Mouse (Mus musculus) forebrain, embryonic 13.5 days (tissue): Measurements from ENCODE around the gene Gm20671. TPM values are rescaled to one million over a fixed set of nuclear protein-coding genes. Genes with fewer than 3 reads are reported as not detected.
"Not testable (repeated sequence)": the region's sequence is repeated elsewhere in the genome, so short reads cannot be mapped to it uniquely, and the experiment has no call there.

Experiments used
- ATAC-seq: fragments of 200-750 bp; cut with Nextera tagmentation; 2 replicates; pipeline ENCODE4 v1.8.0; 2017
- H3K27ac ChIP-seq: fragments of 300-500 bp; sonication (generic); 2 replicates; pipeline ENCODE4 v1.5.1; 2015; ENCODE audit warnings: inconsistent platforms, mild to moderate bottlenecking, moderate library complexity
- H3K27me3 ChIP-seq: fragments of 300-500 bp; sonication (generic); 2 replicates; pipeline ENCODE4 v1.6.1; 2015; ENCODE audit warnings: mild to moderate bottlenecking, inconsistent platforms
- H3K36me3 ChIP-seq: fragments of 300-500 bp; sonication (generic); 2 replicates; pipeline ENCODE4 v1.6.1; 2015; ENCODE audit warnings: mild to moderate bottlenecking, inconsistent platforms; ENCODE audit not compliant: poor library complexity, severe bottlenecking
- H3K4me1 ChIP-seq: fragments of 300-500 bp; sonication (generic); 2 replicates; pipeline ENCODE4 v1.6.1; 2015; ENCODE audit warnings: inconsistent platforms
- H3K4me2 ChIP-seq: fragments of 300-500 bp; sonication (generic); 2 replicates; pipeline ENCODE4 v1.6.1; 2015; ENCODE audit warnings: inconsistent platforms, mild to moderate bottlenecking, moderate library complexity
- H3K4me3 ChIP-seq: fragments of 300-500 bp; sonication (generic); 2 replicates; pipeline ENCODE4 v1.5.1; 2015; ENCODE audit warnings: mild to moderate bottlenecking, inconsistent platforms
- H3K9ac ChIP-seq: fragments of 300-500 bp; sonication (generic); 2 replicates; pipeline ENCODE4 v1.6.1; 2015; ENCODE audit warnings: mild to moderate bottlenecking, inconsistent platforms
- H3K9me3 ChIP-seq: fragments of 300-500 bp; sonication (generic); replicated peaks from 2 replicates; pipeline ENCODE4 v1.6.1; 2016; ENCODE audit warnings: inconsistent platforms
- WGBS: fragments of 180-500 bp; shearing (Covaris S2); methylation state at CpG from one replicate; pipeline ENCODE4 v1.1.7; 2015; 5-methylcytosine and 5-hydroxymethylcytosine counted together
- polyA plus RNA-seq: library from polyadenylated mRNA; unstranded; fragments of >200 nt; fragmentation: Nextera tagmentation; extraction: Ambion mirVana; gene quantifications from 2 replicates; pipeline ENCODE4 v1.2.1, GENCODE M21; 2015

Gm20671 gene
- polyA plus RNA-seq, 1 experiment from 2014 or later, result not detected

DNA sequence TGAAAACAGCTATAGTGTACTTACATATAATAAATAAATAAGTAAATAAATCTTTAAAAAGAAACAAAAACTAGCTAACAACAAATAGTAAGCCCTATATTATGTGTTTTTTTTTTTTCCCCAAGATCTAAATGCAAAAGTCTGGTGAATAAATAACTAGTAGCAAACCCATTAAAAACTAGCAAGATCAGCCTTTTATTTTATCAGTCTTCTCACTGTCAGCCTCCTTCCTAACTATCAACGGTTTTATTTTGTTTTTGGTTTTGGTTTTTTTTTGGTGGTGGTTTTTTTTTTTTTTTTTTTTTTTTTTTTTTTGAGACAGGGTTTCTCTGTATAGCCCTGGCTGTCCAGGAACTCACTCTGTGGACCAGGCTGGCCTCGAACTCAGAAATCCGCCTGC, 22.7 kb upstream of the Gm20671 start:
- H3K27me3 ChIP-seq, H3K27ac ChIP-seq, H3K4me2 ChIP-seq, ATAC-seq, H3K9ac ChIP-seq, H3K9me3 ChIP-seq, H3K4me3 ChIP-seq: not testable (repeated sequence)
- 97% methylated on average over 3 of the region's 3 CpGs for WGBS
- Histone ChIP-seq H3K36me3 (peaks cover 43% of the 10 kb centered on the region), H3K4me1 (peaks cover 31% of the 10 kb centered on the region)

DNA sequence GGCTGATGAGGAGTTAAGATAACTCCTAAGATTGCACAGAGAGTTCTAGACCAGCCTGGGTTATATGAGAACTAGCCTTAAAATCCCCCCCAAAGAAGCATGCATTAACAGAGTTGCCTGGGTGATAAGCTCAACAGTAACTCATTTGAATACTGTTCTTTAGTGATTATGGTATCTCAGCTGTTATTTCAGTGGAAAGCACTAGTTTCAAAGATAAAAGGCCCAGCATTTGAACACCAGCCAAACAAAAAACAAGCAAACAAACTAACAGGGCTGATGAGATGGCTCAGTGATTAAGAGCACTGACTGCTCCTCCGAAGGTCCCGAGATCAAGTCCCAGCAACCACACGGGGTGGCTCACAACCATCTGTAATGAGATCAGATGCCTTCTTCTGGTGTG, 22.3 kb upstream of the Gm20671 start:
- H3K9ac ChIP-seq, result no peak overlapping the region
- no peak for ATAC-seq
- peaks cover 47% of the 10 kb centered on the region for H3K36me3 ChIP-seq
- WGBS, result 96% methylated on average over 3 of the region's 3 CpGs
- no peak overlapping the region for H3K27ac ChIP-seq
- H3K4me3 ChIP-seq, result no peak overlapping the region
- H3K4me1 ChIP-seq, result peaks cover 27% of the 10 kb centered on the region
- H3K4me2 ChIP-seq, result no peak overlapping the region
- no peaks in the 10 kb centered on the region for H3K9me3 ChIP-seq
- H3K27me3 ChIP-seq, result no peaks in the 10 kb centered on the region

DNA sequence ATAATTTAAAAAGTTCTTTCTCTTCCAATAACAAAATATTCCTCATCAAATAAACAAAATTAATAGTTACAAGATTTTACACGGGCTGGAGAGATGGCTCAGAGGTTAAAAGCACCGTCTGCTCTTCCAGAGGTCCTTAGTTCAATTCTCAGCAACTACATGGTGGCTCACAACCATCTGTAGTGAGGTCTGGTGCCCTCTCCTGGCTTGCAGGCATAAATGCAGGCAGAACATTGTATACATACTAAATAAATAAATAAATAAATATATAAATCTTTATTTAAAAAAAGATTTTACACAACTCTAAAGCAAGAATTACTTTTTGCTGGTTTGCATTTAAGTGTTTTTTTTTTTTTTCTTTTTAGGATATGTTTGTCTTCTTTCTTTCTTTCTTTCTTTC, 13.1 kb upstream of the Gm20671 start:
- Histone ChIP-seq H3K36me3 (peaks cover 89% of the 10 kb centered on the region), H3K4me1 (no peaks in the 10 kb centered on the region), H3K4me2 (no peak overlapping the region), H3K9me3 (no peaks in the 10 kb centered on the region), H3K9ac (no peak overlapping the region), H3K27me3 (no peaks in the 10 kb centered on the region), H3K27ac (no peak overlapping the region), H3K4me3 (no peak overlapping the region)
- WGBS, result 93% methylated on average over 2 of the region's 2 CpGs
- no peak for ATAC-seq

DNA sequence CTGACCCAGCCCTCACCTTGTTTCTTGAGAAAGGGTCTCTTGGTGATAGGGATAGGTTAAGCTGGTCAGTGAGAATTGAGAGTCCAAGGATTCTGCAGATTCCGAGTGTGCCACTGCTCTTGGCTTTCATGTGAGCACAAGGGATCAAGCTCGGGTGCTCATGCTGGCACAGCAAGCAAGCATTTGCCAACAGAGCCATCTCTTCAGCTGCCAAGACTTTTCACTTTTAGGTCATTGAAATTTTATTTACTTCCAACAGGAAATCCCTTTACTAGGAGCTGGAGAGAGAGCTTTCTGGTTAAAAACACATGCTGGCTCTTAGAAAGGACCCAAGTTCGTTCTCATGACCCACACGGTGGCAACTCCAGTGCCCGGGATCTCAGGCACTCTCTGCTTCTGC, 10.1 kb upstream of the Gm20671 start:
- Histone ChIP-seq H3K4me1 (no peaks in the 10 kb centered on the region), H3K27ac (no peak overlapping the region), H3K36me3 (peaks cover 85% of the 10 kb centered on the region), H3K4me3 (no peak overlapping the region), H3K9ac (no peak overlapping the region), H3K9me3 (no peaks in the 10 kb centered on the region), H3K27me3 (no peaks in the 10 kb centered on the region), H3K4me2 (no peak overlapping the region)
- 90% methylated on average over 5 of the region's 5 CpGs for WGBS
- ATAC-seq, result no peak

DNA sequence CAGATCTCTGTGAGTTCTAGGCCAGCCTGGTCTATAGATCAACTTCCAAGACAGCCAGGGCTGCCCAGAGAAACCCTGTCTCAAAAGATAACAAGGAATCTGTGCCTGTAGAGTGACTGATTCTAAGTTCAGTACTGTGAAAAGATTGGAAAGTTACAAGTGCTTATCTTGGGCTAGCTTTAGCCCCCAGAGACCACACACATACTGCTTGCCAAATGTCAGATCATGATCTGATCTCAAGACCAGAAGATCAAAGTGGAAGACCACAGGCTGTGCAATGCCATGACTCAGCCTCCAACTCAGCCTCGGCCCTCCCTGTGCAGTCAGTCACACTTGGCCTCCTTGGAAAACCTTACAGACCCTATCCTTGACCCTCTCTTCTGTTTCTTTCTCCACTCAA, 7.6 kb upstream of the Gm20671 start:
- no peak overlapping the region for H3K9ac ChIP-seq
- no peak overlapping the region for H3K4me2 ChIP-seq
- no peaks in the 10 kb centered on the region for H3K4me1 ChIP-seq
- peaks cover 85% of the 10 kb centered on the region for H3K36me3 ChIP-seq
- no peak for ATAC-seq
- 95% methylated on average over 1 of the region's 1 CpGs for WGBS
- no peak overlapping the region for H3K27ac ChIP-seq
- no peaks in the 10 kb centered on the region for H3K9me3 ChIP-seq
- H3K27me3 ChIP-seq, result no peaks in the 10 kb centered on the region
- no peak overlapping the region for H3K4me3 ChIP-seq

DNA sequence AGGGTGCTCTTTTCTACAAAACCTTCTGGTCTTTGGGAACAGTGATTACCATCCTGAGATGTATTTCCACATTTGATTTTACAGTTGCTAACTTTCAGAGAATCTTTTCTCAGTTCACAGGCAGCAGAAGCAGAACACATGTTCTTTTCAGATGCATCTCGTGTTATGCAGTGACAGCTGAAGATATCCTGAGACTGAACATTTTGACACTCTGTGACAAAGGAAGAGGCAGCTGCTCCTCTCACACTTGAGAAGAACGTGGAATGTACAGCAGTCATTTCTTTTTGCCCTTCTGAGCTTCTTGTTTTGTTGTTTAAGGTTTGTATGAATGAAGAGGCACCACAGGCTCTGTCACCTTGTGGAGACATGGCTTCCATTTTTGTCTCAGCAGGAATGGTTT, 3.1 kb upstream of the Gm20671 start:
- Histone ChIP-seq H3K36me3 (peaks cover 91% of the 10 kb centered on the region), H3K9ac (no peak overlapping the region), H3K4me2 (no peak overlapping the region), H3K27me3 (no peaks in the 10 kb centered on the region), H3K9me3 (no peaks in the 10 kb centered on the region), H3K4me3 (no peak overlapping the region), H3K4me1 (no peaks in the 10 kb centered on the region), H3K27ac (no peak overlapping the region)
- WGBS, result 87% methylated on average over 2 of the region's 2 CpGs
- ATAC-seq, result no peak

DNA sequence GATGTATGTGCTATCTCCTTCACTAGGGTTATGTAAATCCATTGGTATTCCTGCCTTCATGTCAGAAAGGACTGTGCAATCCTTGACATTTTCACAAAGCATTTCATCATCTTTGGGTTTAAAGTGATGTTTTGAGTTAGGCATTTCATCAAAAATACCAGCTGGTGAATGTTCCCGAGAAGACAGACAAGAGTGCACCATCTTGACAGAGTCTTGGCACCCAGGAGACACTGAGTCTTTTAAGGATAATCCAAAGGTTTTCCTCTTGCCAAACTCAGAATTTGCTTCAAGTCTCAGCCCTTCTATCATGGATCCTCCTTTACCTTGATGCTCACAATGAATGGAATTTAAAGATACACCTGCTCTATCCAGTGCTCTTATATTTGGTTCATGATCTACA, 1.9 kb upstream of the Gm20671 start:
- not testable (repeated sequence) for H3K9ac ChIP-seq, H3K27me3 ChIP-seq, H3K4me1 ChIP-seq, H3K27ac ChIP-seq, H3K4me2 ChIP-seq, ATAC-seq, H3K4me3 ChIP-seq, H3K9me3 ChIP-seq
- 88% methylated on average over 1 of the region's 1 CpGs for WGBS
- H3K36me3 ChIP-seq, result peaks cover 78% of the 10 kb centered on the region

DNA sequence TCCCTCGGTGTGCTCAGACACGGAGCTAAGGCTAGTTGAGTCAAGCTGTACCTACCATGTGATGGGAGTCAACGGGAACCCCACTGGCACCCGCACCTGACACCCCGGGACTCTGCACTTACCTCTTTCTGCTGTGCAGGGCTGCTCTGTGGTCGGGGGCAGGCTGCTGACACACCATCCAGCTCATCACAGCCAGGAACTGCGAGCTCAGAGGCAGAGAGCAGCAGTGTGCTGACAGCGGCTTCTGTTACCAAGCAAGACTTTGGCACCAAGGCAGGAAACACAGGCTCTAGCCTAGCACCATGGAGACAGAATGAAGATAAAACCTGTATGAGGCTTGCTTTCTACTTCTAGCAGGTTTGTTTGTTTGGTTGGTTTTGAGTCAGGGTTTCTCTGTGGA, 6.4 kb downstream of the Gm20671 start:
- 94% methylated on average over 8 of the region's 8 CpGs for WGBS
- Histone ChIP-seq H3K4me1 (no peaks in the 10 kb centered on the region), H3K4me2 (no peak overlapping the region), H3K27ac (no peak overlapping the region), H3K4me3 (no peak overlapping the region), H3K27me3 (no peaks in the 10 kb centered on the region), H3K36me3 (peaks cover 75% of the 10 kb centered on the region), H3K9me3 (no peaks in the 10 kb centered on the region), H3K9ac (no peak overlapping the region)
- ATAC-seq, result no peak

DNA sequence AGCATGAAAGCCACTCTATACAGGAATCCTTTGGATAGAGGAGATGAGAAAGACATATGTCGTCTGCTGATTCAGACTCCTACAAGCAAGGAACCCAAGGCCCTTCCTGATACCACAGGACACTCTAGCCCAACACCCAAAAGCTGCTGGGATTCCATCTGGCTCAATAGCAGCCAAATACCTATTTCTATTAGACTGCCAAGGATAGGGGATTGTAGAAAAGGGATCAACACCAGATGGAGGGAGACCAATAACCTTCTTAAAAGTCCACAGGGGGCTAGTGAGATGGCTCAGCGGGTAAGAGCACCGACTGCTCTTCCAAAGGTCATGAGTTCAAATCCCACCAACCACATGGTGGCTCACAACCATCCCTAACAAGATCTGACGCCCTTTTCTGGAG, 11.5 kb downstream of the Gm20671 start:
- peaks cover 69% of the 10 kb centered on the region for H3K36me3 ChIP-seq

DNA sequence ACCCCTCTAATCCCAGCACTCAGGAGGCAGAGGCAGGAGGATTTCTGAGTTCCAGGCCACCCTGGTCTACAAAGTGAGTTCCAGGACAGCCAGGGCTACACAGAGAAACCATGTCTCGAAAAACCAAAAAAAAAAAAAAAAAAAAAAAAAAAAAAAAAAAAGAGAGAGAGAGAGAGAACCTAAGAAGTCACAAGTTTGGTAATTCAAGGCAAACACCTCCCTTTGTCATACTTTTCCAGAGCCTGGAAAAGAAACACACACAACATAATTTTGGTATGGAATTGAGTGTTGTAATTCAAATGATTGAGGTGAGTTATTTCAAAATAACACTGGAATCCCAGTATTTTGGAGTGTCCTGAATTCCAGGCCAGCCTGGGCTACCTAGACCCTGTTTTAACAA, 40.5 kb downstream of the Gm20671 start:
- H3K27me3 ChIP-seq, H3K9ac ChIP-seq, H3K9me3 ChIP-seq, H3K4me2 ChIP-seq, H3K4me3 ChIP-seq, H3K27ac ChIP-seq, ATAC-seq, H3K4me1 ChIP-seq: not testable (repeated sequence)
- H3K36me3 ChIP-seq, result peaks cover 19% of the 10 kb centered on the region
- 70% methylated on average over 1 of the region's 1 CpGs for WGBS

More for the DNA sequence above, 11.5 kb downstream of the Gm20671 start:
- Histone ChIP-seq H3K4me3 (no peak overlapping the region), H3K9me3 (no peaks in the 10 kb centered on the region), H3K9ac (no peak overlapping the region), H3K27ac (no peak overlapping the region), H3K27me3 (no peaks in the 10 kb centered on the region), H3K4me2 (no peak overlapping the region), H3K4me1 (no peaks in the 10 kb centered on the region)
- ATAC-seq, result no peak
- 94% methylated on average over 4 of the region's 4 CpGs for WGBS

DNA sequence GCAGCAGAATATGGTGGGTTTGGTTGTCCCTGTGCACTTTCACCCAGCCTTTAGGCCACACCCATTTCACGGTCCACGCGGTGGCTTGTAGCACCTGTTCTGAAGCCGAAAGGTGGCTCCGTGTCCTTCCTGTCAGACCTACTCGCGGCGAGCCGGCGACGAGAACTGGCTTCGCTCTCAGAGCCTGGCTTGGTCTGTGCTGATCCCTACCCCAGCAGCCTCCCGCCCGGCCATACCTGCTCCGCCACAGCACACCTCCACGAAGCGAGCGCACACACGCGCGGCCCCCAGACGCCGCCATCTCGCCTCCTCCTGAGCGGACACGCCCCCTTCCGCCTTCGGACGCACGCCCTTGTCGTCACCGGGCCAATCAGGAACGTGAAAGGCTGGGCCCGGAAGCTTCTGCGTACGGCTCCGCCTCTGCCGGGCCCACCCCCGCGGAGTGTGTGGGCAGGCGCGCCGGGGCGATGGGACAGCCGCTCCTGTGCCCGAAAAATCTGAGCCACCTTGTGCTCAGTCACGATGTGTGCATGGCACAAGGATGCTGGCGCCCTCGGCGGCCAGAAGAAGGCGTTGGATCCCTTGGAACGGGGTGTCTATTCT, 41.5 kb downstream of the Gm20671 start, which contains the start of gene Pisd:
Gene Pisd (minus strand): TSS at position 334 of the 603 bp plus-strand sequence.
- no peaks in the 10 kb centered on the region for H3K9me3 ChIP-seq
- no peaks in the 10 kb centered on the region for H3K27me3 ChIP-seq
- H3K4me1 ChIP-seq, result peaks cover 10% of the 10 kb centered on the region
- H3K4me3 ChIP-seq, result peak within 1 kb of the TSS; percentile 77
- H3K36me3 ChIP-seq, result peaks cover 9% of the 10 kb centered on the region
- H3K4me2 ChIP-seq, result peak within 1 kb of the TSS; percentile 80
- H3K27ac ChIP-seq, result peak within 1 kb of the TSS; percentile 81
- ATAC-seq, result peak; percentile 100
- under 1% methylated on average over 52 of the region's 52 CpGs for WGBS
- peak within 1 kb of the TSS; percentile 83 for H3K9ac ChIP-seq

DNA sequence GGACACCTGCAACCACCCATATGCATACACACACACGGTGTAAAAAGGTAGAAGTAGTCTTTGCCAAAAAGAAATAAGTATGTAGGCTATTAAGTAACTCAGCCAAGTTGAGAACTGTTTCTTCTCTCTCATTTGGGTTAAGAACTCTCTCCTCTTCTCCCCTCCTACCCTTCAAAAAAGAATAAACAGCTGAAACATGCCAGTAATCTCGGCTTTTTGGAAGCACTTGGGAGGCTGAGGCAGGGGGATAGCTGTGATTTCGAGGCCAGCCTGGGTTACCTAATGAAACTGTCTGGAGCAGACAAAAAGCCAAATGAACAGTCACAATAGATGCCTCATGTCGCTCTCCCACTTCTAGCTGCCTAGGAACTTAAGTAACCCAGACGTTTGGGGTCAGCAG, 42.2 kb downstream of the Gm20671 start:
- H3K4me2 ChIP-seq, result peak overlapping the region; percentile 80
- H3K27ac ChIP-seq, result no peak overlapping the region
- 19% methylated on average over 5 of the region's 5 CpGs for WGBS

DNA sequence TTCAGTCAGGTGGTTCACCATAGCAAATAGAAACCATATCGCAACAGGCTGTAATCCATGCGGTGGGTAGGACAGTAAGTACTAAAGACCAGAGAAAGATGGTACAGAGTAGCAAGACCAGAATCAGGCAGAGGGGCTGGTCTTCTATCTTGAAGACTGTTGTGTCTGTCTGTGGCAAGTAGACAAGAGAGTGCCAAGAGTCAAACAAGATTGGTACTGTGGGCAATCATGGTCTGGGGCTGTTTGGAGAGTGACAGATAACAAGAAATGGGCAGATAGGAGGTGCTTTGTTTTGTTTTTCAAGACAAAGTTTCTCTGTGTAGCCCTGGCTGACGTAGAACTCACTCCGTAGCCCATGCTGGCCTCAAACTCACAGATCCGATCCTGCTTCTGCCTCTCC, 45.3 kb downstream of the Gm20671 start:
- peaks cover 10% of the 10 kb centered on the region for H3K4me1 ChIP-seq
- no peaks in the 10 kb centered on the region for H3K27me3 ChIP-seq
- H3K9me3 ChIP-seq, result no peaks in the 10 kb centered on the region
- H3K4me3 ChIP-seq, result no peak overlapping the region
- ATAC-seq, result no peak
- no peaks in the 10 kb centered on the region for H3K36me3 ChIP-seq
- no peak overlapping the region for H3K4me2 ChIP-seq
- WGBS, result 94% methylated on average over 5 of the region's 5 CpGs
- H3K27ac ChIP-seq, result no peak overlapping the region
- H3K9ac ChIP-seq, result no peak overlapping the region

More for the DNA sequence above, 42.2 kb downstream of the Gm20671 start:
- Histone ChIP-seq H3K4me1 (peaks cover 10% of the 10 kb centered on the region), H3K9ac (peak overlapping the region; percentile 83), H3K27me3 (no peaks in the 10 kb centered on the region), H3K36me3 (peaks cover 8% of the 10 kb centered on the region; the same call in 1 of the 2 replicates), H3K9me3 (no peaks in the 10 kb centered on the region), H3K4me3 (peak overlapping the region; percentile 77)
- no peak for ATAC-seq
